Mouse (Mus musculus) NIH3T3 (cell line): ENCODE measurements around the gene Psme3.
"Not testable (repeated sequence)": the region's sequence is repeated elsewhere in the genome, so short reads cannot be mapped to it uniquely, and the experiment has no call there.

Experiments
- DNase-seq: peaks from one replicate; pipeline ENCODE4 v3.0.0-alpha.2; 2012; ENCODE audit warnings: low read depth

Psme3 gene

GRCm38 (mm10) chr11:101312150-101312549, 3.9 kb upstream of the Psme3 start:
- DNase-seq, result no peak

GRCm38 (mm10) chr11:101314567-101314966, 1.4 kb upstream of the Psme3 start:
- DNase-seq, result no peak

DNA sequence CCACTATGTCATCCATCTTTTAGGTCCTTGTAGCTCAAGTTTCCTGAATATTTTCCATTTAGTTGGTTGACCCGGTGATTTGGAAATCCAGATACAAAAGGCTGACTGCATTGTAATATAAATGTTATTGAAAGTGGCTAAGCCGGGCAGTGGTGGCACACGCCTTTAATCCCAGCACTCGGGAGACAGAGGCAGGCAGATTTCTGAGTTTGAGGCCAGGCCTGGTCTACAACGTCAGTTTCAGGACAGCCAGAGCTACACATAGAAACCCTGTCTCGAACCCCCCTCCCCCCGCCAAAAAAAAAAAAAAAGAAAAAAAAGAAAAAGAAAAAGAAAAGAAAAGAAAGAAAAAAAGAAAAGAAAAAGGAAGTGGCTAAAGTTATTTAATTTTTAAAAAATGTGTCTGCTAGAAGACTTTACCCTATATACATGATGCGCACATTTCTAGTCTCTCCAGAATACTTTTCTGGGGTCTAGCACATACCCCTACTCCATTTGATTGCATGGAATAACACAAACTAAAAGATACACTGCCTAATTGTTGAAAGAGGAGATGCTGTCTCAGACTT, 847 bp upstream of the Psme3 start:
- DNase-seq, result no peak

- DNase-seq, result peak; percentile 37
Observed at GRCm38 (mm10) chr11:101316501-101316917, 496 bp downstream of the Psme3 start.

DNA sequence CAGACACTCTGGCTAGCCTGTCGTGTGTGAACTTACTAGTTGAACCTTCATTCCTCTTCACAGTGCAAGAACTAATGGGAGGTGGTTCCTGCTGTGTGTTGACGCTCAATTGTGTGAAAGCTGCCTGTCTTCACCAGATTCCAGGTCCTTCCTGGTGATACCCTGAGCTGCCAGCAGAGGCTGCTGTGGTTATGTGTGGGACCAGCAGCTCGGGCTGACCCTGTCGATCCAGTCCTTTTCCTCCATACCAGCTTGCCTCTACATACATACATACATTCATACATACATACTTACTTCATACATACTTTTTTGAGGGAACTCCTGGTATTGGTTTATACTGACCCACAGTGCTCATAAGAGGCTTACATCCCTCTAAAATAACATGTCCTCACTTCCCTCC, 7.6 kb downstream of the Psme3 start:
- peak; percentile 90 for DNase-seq

GRCm38 (mm10) chr11:101324763-101325162, 8.8 kb downstream of the Psme3 start, which contains the start of gene Aoc2:
Gene Aoc2 (plus strand): TSS chr11:101325063.
- no peak for DNase-seq

DNA sequence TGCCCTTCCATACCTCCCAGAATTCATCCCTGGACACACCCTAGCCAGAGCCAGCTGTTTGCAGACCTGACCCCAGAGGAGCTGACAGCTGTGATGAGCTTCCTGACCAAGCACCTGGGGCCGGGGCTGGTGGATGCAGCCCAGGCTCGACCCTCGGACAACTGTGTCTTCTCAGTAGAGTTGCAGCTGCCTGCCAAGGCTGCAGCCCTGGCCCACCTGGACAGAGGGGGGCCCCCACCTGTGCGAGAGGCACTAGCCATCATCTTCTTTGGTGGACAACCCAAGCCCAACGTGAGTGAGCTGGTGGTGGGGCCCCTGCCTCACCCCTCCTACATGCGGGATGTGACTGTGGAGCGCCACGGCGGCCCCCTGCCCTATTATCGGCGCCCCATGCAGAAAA, 9.2 kb downstream of the Psme3 start:
- not testable (repeated sequence) for DNase-seq

GRCm38 (mm10) chr11:101326147-101326546, 10.1 kb downstream of the Psme3 start:
- DNase-seq, result no peak

GRCm38 (mm10) chr11:101327311-101327710, 11.3 kb downstream of the Psme3 start:
- DNase-seq, result no peak

DNA sequence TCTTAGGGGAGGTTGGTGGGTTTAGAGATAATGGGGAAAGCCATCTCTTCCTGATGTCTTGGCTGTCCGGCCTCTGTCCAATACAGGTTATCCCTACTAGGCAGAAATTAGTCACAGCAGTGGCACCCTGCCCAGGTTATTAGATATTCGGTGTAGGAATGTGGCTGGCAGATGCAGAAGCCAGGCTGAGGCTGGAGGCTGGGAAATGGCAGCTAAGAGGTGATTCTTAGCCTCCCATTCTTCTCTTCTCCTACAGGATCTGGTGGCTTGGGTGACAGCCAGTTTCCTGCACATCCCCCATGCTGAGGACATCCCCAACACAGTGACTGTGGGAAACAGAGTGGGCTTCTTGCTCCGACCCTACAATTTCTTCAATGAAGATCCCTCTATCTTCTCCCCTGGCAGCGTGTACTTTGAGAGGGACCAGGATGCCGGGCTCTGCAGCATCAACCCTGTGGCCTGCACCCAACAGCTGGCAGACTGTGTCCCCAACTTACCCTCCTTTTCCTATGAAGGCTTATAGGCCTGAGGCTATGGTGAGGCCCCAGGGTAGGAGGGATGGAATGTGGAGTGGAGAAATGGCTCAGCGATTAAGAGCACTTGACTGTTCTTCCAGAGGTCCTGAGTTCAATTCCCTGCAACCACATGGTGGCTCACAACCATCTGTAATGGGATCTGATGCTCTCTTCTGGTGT, 13.1 kb downstream of the Psme3 start:
- DNase-seq, result peak; percentile 93

DNA sequence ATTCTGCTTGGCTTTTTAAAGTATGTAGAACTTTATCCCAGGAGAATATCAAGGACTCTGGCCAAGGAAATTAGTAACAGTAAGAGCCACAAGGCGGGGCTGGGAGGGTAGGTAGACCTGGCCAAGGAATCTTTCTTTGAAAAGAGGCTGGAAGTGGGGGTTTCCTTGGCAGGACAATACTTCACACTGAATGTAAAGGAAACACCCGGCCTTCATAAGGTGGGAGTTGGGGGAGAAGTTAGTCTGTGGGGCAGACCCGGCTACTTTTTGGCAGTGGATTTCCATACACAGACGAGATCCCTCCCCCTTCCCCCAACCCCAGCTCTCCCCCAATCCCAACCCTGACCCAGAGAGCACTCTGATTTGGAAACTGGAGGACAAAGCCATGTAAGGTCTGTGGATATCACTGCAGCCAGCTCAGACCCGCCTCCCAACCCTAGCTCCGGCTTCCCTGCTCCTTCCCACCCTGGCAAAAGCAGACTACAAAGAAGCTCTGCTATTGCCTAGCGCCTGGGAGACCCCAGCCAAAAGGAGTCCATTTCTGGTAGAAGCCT, 14.4 kb downstream of the Psme3 start, which contains the start of gene Aoc3:
Gene Aoc3, plus strand, starts transcription at position 235 of the 554 bp plus-strand sequence.
- peak; percentile 93 for DNase-seq

GRCm38 (mm10) chr11:101330961-101331360, 14.9 kb downstream of the Psme3 start:
- not testable (repeated sequence) for DNase-seq

GRCm38 (mm10) chr11:101332537-101332936, 16.5 kb downstream of the Psme3 start:
- peak; percentile 76 for DNase-seq

DNA sequence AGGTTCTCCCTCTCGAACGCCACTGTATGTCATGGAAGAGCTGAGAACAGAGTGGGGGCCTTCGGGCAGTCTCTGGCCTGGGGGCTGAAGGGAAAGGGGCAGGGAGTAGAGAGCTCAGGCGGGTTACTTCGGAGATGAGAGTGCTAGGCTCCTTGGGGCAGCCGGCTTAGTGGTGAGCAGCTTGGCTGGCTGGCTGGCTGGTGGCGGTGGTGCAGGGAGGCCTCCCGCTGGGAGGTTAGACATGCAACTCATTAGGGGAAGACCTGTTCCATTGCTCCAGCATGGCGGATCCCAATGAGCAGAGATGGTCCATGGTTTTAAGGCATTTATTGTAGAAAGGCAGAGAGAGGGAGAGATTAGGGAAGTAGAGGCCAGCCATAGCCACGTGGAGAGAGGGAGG, 18.0 kb downstream of the Psme3 start:
- no peak for DNase-seq

DNA sequence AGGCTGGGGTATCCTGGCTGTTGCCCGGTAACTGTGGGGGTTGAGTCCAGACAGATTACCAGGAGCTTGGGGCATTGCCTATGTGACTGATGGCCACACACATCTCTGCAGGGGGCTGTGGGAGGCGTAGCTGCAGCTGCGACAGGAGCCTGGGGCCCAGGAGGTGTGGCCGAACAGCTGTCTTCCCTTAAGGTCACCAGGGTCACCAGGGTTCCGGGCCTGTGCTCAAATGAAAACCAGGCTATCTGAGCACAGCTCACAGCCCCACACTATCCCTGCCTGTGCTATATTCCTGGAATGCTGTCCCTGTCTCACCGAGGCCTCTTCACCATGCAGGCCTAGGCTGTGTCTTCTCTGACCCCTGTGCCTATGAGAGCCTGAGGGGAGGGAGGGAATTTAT, 18.5 kb downstream of the Psme3 start:
- DNase-seq, result no peak

GRCm38 (mm10) chr11:101335685-101336084, 19.7 kb downstream of the Psme3 start:
- no peak for DNase-seq

DNA sequence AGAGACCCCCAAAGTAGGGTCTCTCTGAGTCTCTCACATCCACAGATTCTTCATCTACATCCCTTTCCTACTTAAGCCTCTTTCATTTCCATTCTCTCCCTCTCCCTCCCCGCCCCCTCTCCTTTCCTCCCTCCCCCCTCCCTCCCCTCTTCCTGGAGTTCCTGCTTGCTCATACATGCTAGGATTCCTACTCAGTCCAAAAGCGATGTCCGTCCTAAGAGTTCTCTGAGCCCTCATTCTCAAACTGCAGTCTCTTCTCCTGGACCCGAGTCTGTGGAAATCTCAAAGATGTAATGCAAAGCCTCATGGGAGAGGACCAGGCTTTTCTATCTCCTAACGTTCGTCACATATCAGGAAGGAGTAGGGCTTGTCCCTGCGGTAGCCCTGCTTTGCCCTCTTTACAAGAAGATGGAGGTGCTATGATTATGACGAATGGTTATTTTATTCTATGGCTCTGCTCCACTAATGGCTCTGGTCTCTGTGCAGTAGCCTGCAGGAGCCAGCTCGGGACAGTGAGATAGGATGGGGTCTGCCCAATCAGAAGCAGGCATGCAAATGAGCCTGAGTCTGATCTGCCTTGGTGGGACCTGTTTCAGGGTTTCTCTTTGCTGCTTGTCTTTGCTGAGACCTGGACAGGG, 22.2 kb downstream of the Psme3 start:
- DNase-seq, result peak; percentile 57

- DNase-seq, result no peak
Observed at GRCm38 (mm10) chr11:101347083-101347775, 31.2 kb downstream of the Psme3 start.

GRCm38 (mm10) chr11:101348774-101349173, 32.8 kb downstream of the Psme3 start:
- peak; percentile 54 for DNase-seq

- peak; percentile 43 for DNase-seq
Observed at GRCm38 (mm10) chr11:101349216-101349615, 33.2 kb downstream of the Psme3 start.

GRCm38 (mm10) chr11:101351100-101351720, 35.2 kb downstream of the Psme3 start:
- no peak for DNase-seq

GRCm38 (mm10) chr11:101351721-101352111, 35.7 kb downstream of the Psme3 start:
- DNase-seq, result no peak
